ENCODE assay signal across 28 mouse cellular contexts in genomic region chr13:56412286-56412873, GRCm38 (mm10). TPM values are rescaled to one million over a fixed set of nuclear protein-coding genes. Genes with fewer than 3 reads are reported as not detected.
A peak's percentile ranks its signal among the peaks of the same experiment; 100 is the strongest.
DNase-seq lines count a peak whose midpoint lies in the region; ATAC-seq and TF ChIP-seq lines count a peak whose summit lies in the region.
"Had no signal": no experiment of that assay in that cellular context is flagged by ENCODE, and none has a peak within 500 bp of the region (broad histone marks: within the 10 kb centered on the region; RNA-seq: fewer than 3 reads in every experiment).

No protein-coding gene starts in this region.

- TF ChIP-seq CTCF in hindbrain, postnatal 0 days (IDR thresholded peaks at IDR 0.05; ENCODE audit: low read depth) = no peak
- no peak for TF ChIP-seq CTCF in brain, embryonic 14.5 days (IDR thresholded peaks at IDR 0.05; ENCODE audit: borderline replicate concordance, extremely low read depth, insufficient read depth, insufficient read length)

- 55% methylated on average over 9 of the region's 9 CpGs for WGBS in forebrain, embryonic 16.5 days
- 67% methylated on average over 9 of the region's 9 CpGs for WGBS in forebrain, embryonic 13.5 days
- WGBS in hindbrain, postnatal 0 days = 53% methylated on average over 9 of the region's 9 CpGs
- 93% methylated on average over 9 of the region's 9 CpGs for WGBS in hindbrain, embryonic 11.5 days

- no peak overlapping the region for H3K9ac ChIP-seq in forebrain, embryonic 16.5 days (replicated peaks; ENCODE audit: low read depth, low read length)
- no peak overlapping the region for H3K9ac ChIP-seq in forebrain, embryonic 13.5 days
- H3K9ac ChIP-seq in hindbrain, postnatal 0 days (replicated peaks; ENCODE audit: low read length) = no peak overlapping the region
- no peak overlapping the region for H3K9ac ChIP-seq in hindbrain, embryonic 11.5 days (ENCODE audit: low read depth, low read length)
- H3K9ac ChIP-seq: heart, embryonic 13.5 days; kidney, embryonic 15.5 days; limb, embryonic 15.5 days; liver, embryonic 14.5 days; lung, embryonic 14.5 days; midbrain, embryonic 12.5 days had no signal

- no peak overlapping the region for H3K4me2 ChIP-seq in forebrain, embryonic 16.5 days (ENCODE audit: low read length)
- H3K4me2 ChIP-seq in forebrain, embryonic 13.5 days = no peak overlapping the region
- no peak overlapping the region for H3K4me2 ChIP-seq in hindbrain, postnatal 0 days (ENCODE audit: low read depth, low read length)
- H3K4me2 ChIP-seq in hindbrain, embryonic 11.5 days (replicated peaks; ENCODE audit: low read depth, low read length) = no peak overlapping the region
- H3K4me2 ChIP-seq: heart, embryonic 13.5 days; kidney, embryonic 15.5 days; limb, embryonic 15.5 days; lung, embryonic 14.5 days; midbrain, embryonic 12.5 days had no signal

- no peaks in the 10 kb centered on the region for H3K27me3 ChIP-seq in forebrain, embryonic 16.5 days (replicated peaks; ENCODE audit: control insufficient read depth, insufficient read depth, low read length)
- no peaks in the 10 kb centered on the region for H3K27me3 ChIP-seq in forebrain, embryonic 13.5 days
- H3K27me3 ChIP-seq in hindbrain, postnatal 0 days (ENCODE audit: insufficient read depth, low read length) = no peaks in the 10 kb centered on the region
- H3K27me3 ChIP-seq in hindbrain, embryonic 11.5 days (ENCODE audit: control insufficient read depth, insufficient read depth, low read length) = no peaks in the 10 kb centered on the region
- H3K27me3 ChIP-seq: heart, embryonic 13.5 days; limb, embryonic 15.5 days had no signal

- no peak overlapping the region for H3K27ac ChIP-seq in forebrain, embryonic 16.5 days (ENCODE audit: low read length)
- H3K27ac ChIP-seq in forebrain, embryonic 13.5 days = no peak overlapping the region
- peak overlapping the region; percentile 32; the same call in 1 of the 2 replicates for H3K27ac ChIP-seq in hindbrain, postnatal 0 days
- no peak overlapping the region for H3K27ac ChIP-seq in hindbrain, embryonic 11.5 days (ENCODE audit: low read depth, low read length)
- H3K27ac ChIP-seq: heart, embryonic 13.5 days; kidney, embryonic 15.5 days; limb, embryonic 15.5 days; liver, embryonic 14.5 days; midbrain, embryonic 12.5 days had no signal

- peak; percentile 69 for DNase-seq in hindbrain, postnatal 0 days (ENCODE audit: low spot score)
- DNase-seq in hindbrain, embryonic 11.5 days (ENCODE audit: low spot score) = no peak
- DNase-seq in Muller cell, postnatal 12 days (ENCODE audit: inconsistent ontology term) = peak; percentile 91
- peak; percentile 65 for DNase-seq in brain, embryonic 14.5 days (ENCODE audit: low read depth)
- DNase-seq in right cerebral cortex, adult 2 months (ENCODE audit: low spot score in 2 of 2) = no peak
- DNase-seq: adrenal gland, postnatal 14 days; cerebellum, adult 9-11 months; gastrocnemius, postnatal 14 days; heart, adult 11 months; kidney, adult 11 months; kidney, postnatal 4 days; lung, embryonic 14.5 days; right cerebral cortex, postnatal 4 days; thymus, adult 18-20 months; thymus, postnatal 36 days had no signal

- no peak overlapping the region for H3K4me3 ChIP-seq in forebrain, embryonic 16.5 days (replicated peaks; ENCODE audit: low read length)
- no peak overlapping the region for H3K4me3 ChIP-seq in forebrain, embryonic 13.5 days
- no peak overlapping the region for H3K4me3 ChIP-seq in hindbrain, postnatal 0 days (ENCODE audit: low read length)
- no peak overlapping the region for H3K4me3 ChIP-seq in hindbrain, embryonic 11.5 days (ENCODE audit: low read depth, low read length)
- H3K4me3 ChIP-seq: heart, embryonic 13.5 days; kidney, embryonic 15.5 days; limb, embryonic 15.5 days; midbrain, embryonic 12.5 days had no signal

- 0 out of 2 replicates have a peak, but pooled peaks have one; percentile 8 for ATAC-seq in forebrain, embryonic 16.5 days
- ATAC-seq in forebrain, embryonic 13.5 days = no peak
- 0 out of 2 replicates have a peak, but pooled peaks have one; percentile 40 for ATAC-seq in hindbrain, postnatal 0 days
- no peak for ATAC-seq in hindbrain, embryonic 11.5 days (ENCODE audit: low FRiP score)

- no peak for TF ChIP-seq POLR2A in brain, embryonic 14.5 days (IDR thresholded peaks at IDR 0.05; ENCODE audit: borderline replicate concordance, extremely low read depth, insufficient read depth, insufficient read length, poor library complexity, severe bottlenecking)

- peaks cover 4% of the 10 kb centered on the region for H3K4me1 ChIP-seq in forebrain, embryonic 16.5 days (replicated peaks; ENCODE audit: control insufficient read depth, insufficient read depth, low read length)
- peaks cover 8% of the 10 kb centered on the region; the same call in 1 of the 2 replicates for H3K4me1 ChIP-seq in forebrain, embryonic 13.5 days
- H3K4me1 ChIP-seq in hindbrain, postnatal 0 days (ENCODE audit: insufficient read depth, low read length) = no peaks in the 10 kb centered on the region
- H3K4me1 ChIP-seq in hindbrain, embryonic 11.5 days (replicated peaks; ENCODE audit: control insufficient read depth, insufficient read depth, low read length) = no peaks in the 10 kb centered on the region
- H3K4me1 ChIP-seq: kidney, embryonic 15.5 days had no signal

- H3K9me3 ChIP-seq in forebrain, embryonic 16.5 days (ENCODE audit: control insufficient read depth, low read length) = peaks cover 2% of the 10 kb centered on the region
- peaks cover 11% of the 10 kb centered on the region for H3K9me3 ChIP-seq in forebrain, embryonic 13.5 days (replicated peaks)
- H3K9me3 ChIP-seq in hindbrain, postnatal 0 days (ENCODE audit: low read length) = no peaks in the 10 kb centered on the region
- no peaks in the 10 kb centered on the region for H3K9me3 ChIP-seq in hindbrain, embryonic 11.5 days (ENCODE audit: control insufficient read depth, low read length)
- H3K9me3 ChIP-seq: limb, embryonic 15.5 days; midbrain, embryonic 12.5 days had no signal

- no peaks in the 10 kb centered on the region for H3K36me3 ChIP-seq in forebrain, embryonic 16.5 days (ENCODE audit: control insufficient read depth, insufficient read depth)
- no peaks in the 10 kb centered on the region for H3K36me3 ChIP-seq in forebrain, embryonic 13.5 days (ENCODE audit: poor library complexity, severe bottlenecking)
- H3K36me3 ChIP-seq in hindbrain, postnatal 0 days (ENCODE audit: insufficient read depth, low read length) = no peaks in the 10 kb centered on the region
- H3K36me3 ChIP-seq in hindbrain, embryonic 11.5 days (ENCODE audit: control insufficient read depth, insufficient read depth, low read length) = no peaks in the 10 kb centered on the region
- H3K36me3 ChIP-seq: heart, embryonic 13.5 days; kidney, embryonic 15.5 days; limb, embryonic 15.5 days; midbrain, embryonic 12.5 days had no signal

RNA-seq across cellular contexts. Expression of gene Gm3045, which starts 14.0 kb away (rescaled TPM):
- polyA plus RNA-seq in forebrain, embryonic 16.5 days (2015; fragmentation: Nextera tagmentation; extraction: Ambion mirVana) = not detected in 2 replicates
- not detected in 2 replicates for polyA plus RNA-seq in forebrain, embryonic 13.5 days (2015; fragmentation: Nextera tagmentation; extraction: Ambion mirVana)
- not detected in 2 replicates for total RNA-seq in hindbrain, postnatal 0 days (2014; rRNA removed)
- polyA plus RNA-seq in hindbrain, postnatal 0 days (2015; fragmentation: Nextera tagmentation; extraction: Ambion mirVana) = not detected in 2 replicates
- polyA plus RNA-seq in hindbrain, embryonic 11.5 days (2014; fragmentation: Nextera tagmentation; extraction: Ambion mirVana) = not detected in 2 replicates
- not detected in 2 replicates for polyA plus RNA-seq in brain, embryonic 14.5 days (2012; rRNA removed)
- total RNA-seq: adrenal gland, postnatal 14 days; gastrocnemius, postnatal 14 days; hematopoietic stem cell, adult 5-6 weeks; left cerebral cortex, adult 18-20 months; left cerebral cortex, postnatal 36 days; megakaryocyte, adult 5-6 weeks had no signal
- polyA plus RNA-seq: heart, embryonic 13.5 days; kidney, embryonic 15.5 days; liver, embryonic 14.5 days; lung, embryonic 14.5 days; midbrain, embryonic 12.5 days; neural tube, embryonic 11.5 days; stomach, embryonic 14.5 days had no signal

RNA-seq across cellular contexts. Expression of gene Slc25a48, which starts 25.8 kb away (rescaled TPM):
- not detected in 2 replicates for polyA plus RNA-seq in forebrain, embryonic 16.5 days (2015; fragmentation: Nextera tagmentation; extraction: Ambion mirVana)
- polyA plus RNA-seq in forebrain, embryonic 13.5 days (2015; fragmentation: Nextera tagmentation; extraction: Ambion mirVana) = not detected in 2 replicates
- 0.07 TPM in 1 of 2 replicates, not detected in the other for total RNA-seq in hindbrain, postnatal 0 days (2014; rRNA removed)
- polyA plus RNA-seq in hindbrain, postnatal 0 days (2015; fragmentation: Nextera tagmentation; extraction: Ambion mirVana) = 0.05 TPM in 1 of 2 replicates, not detected in the other
- polyA plus RNA-seq in hindbrain, embryonic 11.5 days (2014; fragmentation: Nextera tagmentation; extraction: Ambion mirVana) = 0.05 and 0.06 TPM in 2 replicates
- polyA plus RNA-seq in brain, embryonic 14.5 days (2012; rRNA removed) = 0.13 and 0.27 TPM in 2 replicates
- total RNA-seq: hematopoietic stem cell, adult 5-6 weeks; megakaryocyte, adult 5-6 weeks had no signal
- polyA plus RNA-seq: midbrain, embryonic 12.5 days had no signal

Comparison
In these comparisons a context has a peak if more than half of its experiments do, and no peak if none do; other contexts are left out.
1. ATAC-seq: peak in forebrain, embryonic 16.5 days (single experiment) and hindbrain, postnatal 0 days (single experiment); none in forebrain, embryonic 13.5 days (single experiment) and hindbrain, embryonic 11.5 days (single experiment).
2. DNase-seq: peak in hindbrain, postnatal 0 days (single experiment), Muller cell, postnatal 12 days (single experiment) and brain, embryonic 14.5 days (single experiment); none in hindbrain, embryonic 11.5 days (single experiment) and right cerebral cortex, adult 2 months (0 of 2).